Mouse (Mus musculus): Measurements from ENCODE around the gene Zfp683.

- no peak for TF ChIP-seq CTCF (IDR thresholded peaks at IDR 0.05; ENCODE audit: extremely low read depth, insufficient read depth, insufficient read length, insufficient replicate concordance)
- TF ChIP-seq POLR2A (IDR thresholded peaks at IDR 0.05; ENCODE audit: low read depth, low read length): no peak
Measured at GRCm38 (mm10) chr4:134108196-134108595, 54.6 kb downstream of the Zfp683 start.

All from spleen, adult 2 months (tissue).